Mouse (Mus musculus) heart, embryonic 15.5 days (tissue): ENCODE data around the gene Lgr4. TPM values are rescaled to one million over a fixed set of nuclear protein-coding genes. Genes with fewer than 3 reads are reported as not detected.
A peak's percentile ranks its signal among the peaks of the same experiment; 100 is the strongest.
"Not testable (repeated sequence)": the region's sequence is repeated elsewhere in the genome, so short reads cannot be mapped to it uniquely, and the experiment has no call there.

Experiments
- ATAC-seq: fragments of 200-750 bp; cut with Nextera tagmentation; replicated peaks from 2 replicates; pipeline ENCODE4 v1.8.0; 2017; ENCODE audit warnings: low read depth, moderate TSS enrichment; ENCODE audit not compliant: insufficient number of reproducible peaks, insufficient read depth, low FRiP score
- H3K27ac ChIP-seq: fragments of 300-500 bp; sonication (generic); 2 replicates; pipeline ENCODE4 v1.5.1; 2015; ENCODE audit warnings: mild to moderate bottlenecking, inconsistent platforms
- H3K27me3 ChIP-seq: fragments of 300-500 bp; sonication (generic); 2 replicates; pipeline ENCODE4 v1.6.1; 2015; ENCODE audit warnings: inconsistent platforms
- H3K36me3 ChIP-seq: fragments of 300-500 bp; sonication (generic); 2 replicates; pipeline ENCODE4 v1.6.1; 2015; ENCODE audit warnings: mild to moderate bottlenecking, inconsistent platforms
- H3K4me1 ChIP-seq: fragments of 300-500 bp; sonication (generic); replicated peaks from 2 replicates; pipeline ENCODE4 v1.6.1; 2015; ENCODE audit warnings: inconsistent platforms
- H3K4me2 ChIP-seq: fragments of 300-500 bp; sonication (generic); 2 replicates; pipeline ENCODE4 v1.6.1; 2015; ENCODE audit warnings: inconsistent platforms, mild to moderate bottlenecking, moderate library complexity
- H3K4me3 ChIP-seq: fragments of 300-500 bp; sonication (generic); 2 replicates; pipeline ENCODE4 v1.5.1; 2015; ENCODE audit warnings: mild to moderate bottlenecking, inconsistent platforms
- H3K9ac ChIP-seq: fragments of 300-500 bp; sonication (generic); 2 replicates; pipeline ENCODE4 v1.6.1; 2015; ENCODE audit warnings: mild to moderate bottlenecking, inconsistent platforms
- H3K9me3 ChIP-seq: fragments of 300-500 bp; sonication (generic); replicated peaks from 2 replicates; pipeline ENCODE4 v1.6.1; 2016; ENCODE audit warnings: inconsistent platforms
- WGBS: fragments of 180-500 bp; shearing (Covaris S2); methylation state at CpG from one replicate; pipeline ENCODE4 v1.1.7; 2015; ENCODE audit warnings: mixed read lengths; 5-methylcytosine and 5-hydroxymethylcytosine counted together
- polyA plus RNA-seq: library from polyadenylated mRNA; unstranded; fragments of >200 nt; fragmentation: Nextera tagmentation; extraction: Ambion mirVana; gene quantifications from 2 replicates; pipeline ENCODE4 v1.2.1, GENCODE M21; 2015

The Lgr4 gene
- 10.7 and 11.3 TPM in 2 replicates for polyA plus RNA-seq

GRCm38 (mm10) chr2:109917496-109918413 lies at the start of gene Lgr4:
TSS of gene Lgr4 (plus strand) at chr2:109917647.
- peaks cover 31% of the 10 kb centered on the region for H3K4me1 ChIP-seq
- peak; percentile 96 for ATAC-seq
- H3K27ac ChIP-seq: peak within 1 kb of the TSS; percentile 99
- peak within 1 kb of the TSS; percentile 93 for H3K4me3 ChIP-seq
- H3K4me2 ChIP-seq: peak within 1 kb of the TSS; percentile 68
- WGBS: under 1% methylated on average over 111 of the region's 111 CpGs
- H3K9me3 ChIP-seq: no peaks in the 10 kb centered on the region
- no peaks in the 10 kb centered on the region for H3K36me3 ChIP-seq
- no peaks in the 10 kb centered on the region for H3K27me3 ChIP-seq
- H3K9ac ChIP-seq: peak within 1 kb of the TSS; percentile 95

- not testable (repeated sequence) for H3K4me1 ChIP-seq, H3K27me3 ChIP-seq, H3K4me2 ChIP-seq, H3K4me3 ChIP-seq, H3K36me3 ChIP-seq, H3K9ac ChIP-seq, ATAC-seq, H3K9me3 ChIP-seq, H3K27ac ChIP-seq
- WGBS: 75% methylated on average over 4 of the region's 4 CpGs
Observed at GRCm38 (mm10) chr2:109879429-109879828, 38.0 kb upstream of the Lgr4 start.

DNA sequence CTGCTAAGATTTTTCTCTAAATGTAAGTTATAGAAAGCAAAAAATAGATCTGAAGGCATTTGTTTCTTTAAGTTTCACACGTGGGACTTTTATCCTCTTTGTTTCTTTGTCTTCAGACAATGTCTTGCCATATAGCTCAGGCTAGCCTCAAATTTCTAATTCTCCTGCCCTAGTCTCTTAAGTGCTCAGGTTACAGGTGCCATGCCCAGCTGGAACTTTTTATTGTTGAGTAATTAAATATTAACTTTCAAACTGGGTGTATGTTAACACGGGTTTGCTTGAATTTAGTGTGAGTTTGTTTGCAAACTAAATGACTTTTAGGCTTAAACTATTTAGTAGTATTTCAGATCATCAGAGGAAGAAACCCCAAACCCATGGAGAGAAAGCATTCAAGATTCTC lies 36.3 kb upstream of the Lgr4 start:
- WGBS: 56% methylated on average over 2 of the region's 2 CpGs
- H3K4me3 ChIP-seq: no peak overlapping the region
- H3K27ac ChIP-seq: no peak overlapping the region
- no peaks in the 10 kb centered on the region for H3K36me3 ChIP-seq
- H3K4me1 ChIP-seq: no peaks in the 10 kb centered on the region
- H3K27me3 ChIP-seq: no peaks in the 10 kb centered on the region
- no peak for ATAC-seq
- H3K9me3 ChIP-seq: no peaks in the 10 kb centered on the region
- H3K9ac ChIP-seq: no peak overlapping the region
- H3K4me2 ChIP-seq: no peak overlapping the region

GRCm38 (mm10) chr2:109881625-109882024 lies 35.8 kb upstream of the Lgr4 start:
- ATAC-seq: no peak
- Histone ChIP-seq H3K4me2 (no peak overlapping the region), H3K4me3 (no peak overlapping the region), H3K4me1 (no peaks in the 10 kb centered on the region), H3K9ac (no peak overlapping the region), H3K9me3 (no peaks in the 10 kb centered on the region), H3K27me3 (no peaks in the 10 kb centered on the region), H3K27ac (no peak overlapping the region), H3K36me3 (no peaks in the 10 kb centered on the region)
- 65% methylated on average over 1 of the region's 1 CpGs for WGBS

- no peak overlapping the region for H3K9ac ChIP-seq
- no peak overlapping the region for H3K27ac ChIP-seq
- H3K4me1 ChIP-seq: no peaks in the 10 kb centered on the region
- H3K9me3 ChIP-seq: no peaks in the 10 kb centered on the region
- no peak overlapping the region for H3K4me2 ChIP-seq
- no peaks in the 10 kb centered on the region for H3K36me3 ChIP-seq
- no peak overlapping the region for H3K4me3 ChIP-seq
- no peak for ATAC-seq
- 58% methylated on average over 4 of the region's 4 CpGs for WGBS
- H3K27me3 ChIP-seq: no peaks in the 10 kb centered on the region
Observed at GRCm38 (mm10) chr2:109884106-109884505, 33.3 kb upstream of the Lgr4 start.

DNA sequence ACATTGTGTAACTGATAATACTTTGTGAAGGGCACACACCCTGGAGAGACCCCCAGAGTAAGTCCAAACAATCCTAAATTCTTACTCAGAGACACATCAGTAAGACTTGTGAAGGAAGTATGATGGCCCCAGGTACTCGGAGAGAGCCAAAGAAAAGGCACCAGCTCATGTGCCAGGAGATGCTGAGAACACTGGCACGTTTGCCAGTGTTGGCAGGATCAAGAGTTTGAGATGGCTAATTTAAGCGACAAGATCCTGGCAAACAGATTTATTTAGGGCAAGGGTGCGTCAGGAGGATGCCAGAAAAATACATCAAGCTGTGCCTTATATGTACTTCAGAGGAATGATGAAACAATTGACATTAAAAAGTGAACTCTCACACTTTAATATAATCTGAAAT lies 32.9 kb upstream of the Lgr4 start:
- no peak overlapping the region for H3K27ac ChIP-seq
- WGBS: 45% methylated on average over 4 of the region's 4 CpGs
- H3K9ac ChIP-seq: no peak overlapping the region
- no peak overlapping the region for H3K4me2 ChIP-seq
- H3K4me3 ChIP-seq: no peak overlapping the region
- H3K27me3 ChIP-seq: no peaks in the 10 kb centered on the region
- no peaks in the 10 kb centered on the region for H3K4me1 ChIP-seq
- no peaks in the 10 kb centered on the region for H3K9me3 ChIP-seq
- no peak for ATAC-seq
- H3K36me3 ChIP-seq: no peaks in the 10 kb centered on the region

DNA sequence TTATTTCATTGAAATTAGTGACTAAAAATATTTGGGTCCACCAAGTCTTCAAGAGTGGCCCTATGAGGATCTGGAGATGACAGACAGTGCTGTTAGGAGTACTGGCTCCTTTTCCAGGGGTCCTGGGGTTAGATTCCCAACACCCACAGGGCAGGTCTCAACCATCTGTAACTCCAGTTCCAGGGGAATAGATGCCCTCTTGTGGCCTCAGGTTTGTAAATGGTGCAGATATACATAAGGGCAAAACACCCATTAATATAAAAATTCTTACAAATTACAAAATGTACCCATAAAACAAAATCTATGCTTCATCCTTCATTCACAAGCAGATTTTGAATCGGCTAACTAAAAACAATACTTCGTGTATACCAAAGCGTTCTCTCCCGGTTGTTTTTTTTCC lies 27.4 kb upstream of the Lgr4 start:
- Histone ChIP-seq H3K27ac (peak overlapping the region; percentile 92; the same call in 1 of the 2 replicates), H3K9ac (peak overlapping the region; percentile 99), H3K27me3 (no peaks in the 10 kb centered on the region), H3K4me3 (peak overlapping the region; percentile 97), H3K36me3 (peaks cover 10% of the 10 kb centered on the region), H3K4me2 (peak overlapping the region; percentile 64), H3K9me3 (no peaks in the 10 kb centered on the region), H3K4me1 (peaks cover 18% of the 10 kb centered on the region)
- no peak for ATAC-seq
- 28% methylated on average over 4 of the region's 4 CpGs for WGBS

- H3K36me3 ChIP-seq: peaks cover 15% of the 10 kb centered on the region
- H3K9ac ChIP-seq: peak within 1 kb of the TSS; percentile 99
- ATAC-seq: peak; percentile 99
- H3K4me2 ChIP-seq: peak within 1 kb of the TSS; percentile 64
- H3K27me3 ChIP-seq: no peaks in the 10 kb centered on the region
- H3K27ac ChIP-seq: peak within 1 kb of the TSS; percentile 92
- WGBS: under 1% methylated on average over 42 of the region's 42 CpGs
- H3K9me3 ChIP-seq: no peaks in the 10 kb centered on the region
- H3K4me3 ChIP-seq: peak within 1 kb of the TSS; percentile 97
- peaks cover 18% of the 10 kb centered on the region for H3K4me1 ChIP-seq
Observed at GRCm38 (mm10) chr2:109890597-109890996, 26.9 kb upstream of the Lgr4 start, which contains the start of gene Lin7c. TSS of gene Lin7c (plus strand) at chr2:109890853.

DNA sequence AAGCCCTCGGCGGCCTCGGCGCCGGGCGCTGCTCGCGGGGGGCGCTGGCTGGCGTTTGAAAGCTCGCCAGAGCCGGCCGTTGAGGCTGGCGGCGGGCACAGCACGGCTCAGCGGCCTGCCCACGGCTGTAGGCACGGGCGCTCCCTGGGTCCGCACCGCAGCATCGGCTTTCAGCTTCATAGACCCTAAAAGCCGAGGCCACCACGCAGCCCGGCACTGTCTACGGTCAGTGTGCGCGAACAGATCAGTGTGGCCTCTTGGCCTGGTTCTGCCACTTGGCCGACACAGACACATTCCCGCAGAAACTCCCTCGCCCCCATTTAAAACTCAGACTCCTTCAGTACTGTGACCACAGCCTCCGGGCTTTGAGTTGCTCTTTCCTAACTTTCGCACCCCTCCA lies 26.4 kb upstream of the Lgr4 start:
- ATAC-seq: peak; percentile 74
- peak overlapping the region; percentile 92 for H3K27ac ChIP-seq

DNA sequence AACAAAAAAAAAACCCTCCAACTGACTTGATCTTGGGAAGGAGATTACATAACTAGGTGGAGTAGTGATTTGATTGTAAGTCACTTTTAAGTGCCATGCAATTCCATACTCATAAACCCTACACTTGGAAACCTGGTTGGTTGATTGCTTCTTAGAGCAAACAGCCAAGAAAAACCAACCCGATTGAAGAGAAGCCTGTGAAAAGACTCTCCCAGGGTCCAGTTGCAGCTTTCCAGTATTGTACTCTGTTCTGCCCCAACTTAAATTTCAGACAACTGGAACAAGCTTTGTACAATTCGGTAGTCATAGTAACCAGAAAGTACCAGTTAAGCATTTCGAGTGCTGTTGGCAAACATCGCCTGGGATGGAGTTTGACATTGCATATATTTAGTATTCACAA lies 26.0 kb upstream of the Lgr4 start:
- Histone ChIP-seq H3K27me3 (no peaks in the 10 kb centered on the region), H3K4me1 (peaks cover 18% of the 10 kb centered on the region), H3K36me3 (peaks cover 24% of the 10 kb centered on the region), H3K4me3 (peak overlapping the region; percentile 97), H3K9me3 (no peaks in the 10 kb centered on the region), H3K4me2 (peak overlapping the region; percentile 64), H3K27ac (peak overlapping the region; percentile 92), H3K9ac (peak overlapping the region; percentile 99)
- no peak for ATAC-seq
- 33% methylated on average over 4 of the region's 4 CpGs for WGBS

More for the DNA sequence above, 26.4 kb upstream of the Lgr4 start:
- Histone ChIP-seq H3K4me3 (peak overlapping the region; percentile 97), H3K4me2 (peak overlapping the region; percentile 64), H3K9me3 (no peaks in the 10 kb centered on the region), H3K4me1 (peaks cover 18% of the 10 kb centered on the region), H3K36me3 (peaks cover 20% of the 10 kb centered on the region), H3K27me3 (no peaks in the 10 kb centered on the region), H3K9ac (peak overlapping the region; percentile 99)
- WGBS: under 1% methylated on average over 31 of the region's 34 CpGs

- WGBS: 82% methylated on average over 7 of the region's 7 CpGs
- Histone ChIP-seq H3K27me3 (no peaks in the 10 kb centered on the region), H3K4me1 (peaks cover 18% of the 10 kb centered on the region), H3K9me3 (no peaks in the 10 kb centered on the region), H3K36me3 (peaks cover 63% of the 10 kb centered on the region), H3K4me2 (no peak overlapping the region), H3K27ac (no peak overlapping the region), H3K9ac (no peak overlapping the region), H3K4me3 (no peak overlapping the region)
- ATAC-seq: no peak
Observed at GRCm38 (mm10) chr2:109896311-109896710, 21.1 kb upstream of the Lgr4 start.
